In genomic region chr17:72970631-72971161, GRCm38 (mm10) we compare ENCODE assay signal across 15 mouse cellular contexts. TPM values are rescaled to one million over a fixed set of nuclear protein-coding genes. Genes with fewer than 3 reads are reported as not detected.
DNase-seq lines count a peak whose midpoint lies in the region; ATAC-seq and TF ChIP-seq lines count a peak whose summit lies in the region.
"Had no signal": no experiment of that assay in that cellular context is flagged by ENCODE, and none has a peak within 500 bp of the region (broad histone marks: within the 10 kb centered on the region; RNA-seq: fewer than 3 reads in every experiment).

No protein-coding gene starts in this region.

- TF ChIP-seq CTCF in left cerebral cortex, adult 2 months (IDR thresholded peaks at IDR 0.05), result no peak

- WGBS in embryonic facial prominence, embryonic 15.5 days, result 61% methylated on average over 7 of the region's 7 CpGs
- WGBS in embryonic facial prominence, embryonic 10.5 days, result 87% methylated on average over 7 of the region's 7 CpGs
- WGBS in hindbrain, embryonic 12.5 days, result 81% methylated on average over 7 of the region's 7 CpGs

- 0 out of 2 replicates have a peak overlapping the region, but pooled peaks have one; percentile 34 for H3K27ac ChIP-seq in embryonic facial prominence, embryonic 15.5 days (replicated peaks)
- no peak overlapping the region for H3K27ac ChIP-seq in embryonic facial prominence, embryonic 10.5 days (replicated peaks)
- H3K27ac ChIP-seq in left cerebral cortex, adult 2 months, result no peak overlapping the region
- no peak overlapping the region for H3K27ac ChIP-seq in hindbrain, embryonic 12.5 days
- H3K27ac ChIP-seq: embryonic facial prominence, embryonic 13.5 days; heart, embryonic 10.5 days; stomach, embryonic 15.5 days had no signal

- no peak overlapping the region for H3K4me2 ChIP-seq in embryonic facial prominence, embryonic 15.5 days (replicated peaks)
- H3K4me2 ChIP-seq in hindbrain, embryonic 12.5 days (replicated peaks), result no peak overlapping the region
- H3K4me2 ChIP-seq: embryonic facial prominence, embryonic 13.5 days; stomach, embryonic 15.5 days had no signal

- DNase-seq in embryonic facial prominence, embryonic 10.5 days (ENCODE audit: low spot score), result no peak
- DNase-seq in frontal cortex, postnatal 36 days (ENCODE audit: low spot score in 2 of 2), result peak; percentile 70 to 73
- peak; percentile 59 to 75 for DNase-seq in left cerebral cortex, adult 2 months (ENCODE audit: extremely low spot score in 1 of 2, low spot score in 2 of 2)
- peak; percentile 76 for DNase-seq in right cerebral cortex, postnatal 25 days
- no peak for DNase-seq in urinary bladder, postnatal 14 days (ENCODE audit: low spot score)
- no peak for DNase-seq in MN1 (ENCODE audit: low spot score)
- DNase-seq: cerebellum, adult 9-11 months; kidney, adult 2 months; liver, postnatal 0 days had no signal

- H3K9ac ChIP-seq in embryonic facial prominence, embryonic 15.5 days, result no peak overlapping the region
- no peak overlapping the region for H3K9ac ChIP-seq in hindbrain, embryonic 12.5 days
- H3K9ac ChIP-seq: embryonic facial prominence, embryonic 13.5 days; liver, postnatal 0 days; stomach, embryonic 15.5 days had no signal

- no peaks in the 10 kb centered on the region for H3K36me3 ChIP-seq in embryonic facial prominence, embryonic 15.5 days
- H3K36me3 ChIP-seq in embryonic facial prominence, embryonic 10.5 days (replicated peaks), result no peaks in the 10 kb centered on the region
- H3K36me3 ChIP-seq in hindbrain, embryonic 12.5 days, result no peaks in the 10 kb centered on the region
- H3K36me3 ChIP-seq: embryonic facial prominence, embryonic 13.5 days; heart, embryonic 10.5 days; stomach, embryonic 15.5 days had no signal

- H3K9me3 ChIP-seq in embryonic facial prominence, embryonic 15.5 days (replicated peaks), result no peaks in the 10 kb centered on the region
- H3K9me3 ChIP-seq in embryonic facial prominence, embryonic 10.5 days, result no peaks in the 10 kb centered on the region
- no peaks in the 10 kb centered on the region for H3K9me3 ChIP-seq in hindbrain, embryonic 12.5 days (replicated peaks)
- H3K9me3 ChIP-seq: embryonic facial prominence, embryonic 13.5 days; heart, embryonic 10.5 days; stomach, embryonic 15.5 days had no signal

- ATAC-seq in embryonic facial prominence, embryonic 15.5 days (ENCODE audit: insufficient number of reproducible peaks, low FRiP score, low TSS enrichment, low read depth), result peak; percentile 69
- no peak for ATAC-seq in hindbrain, embryonic 12.5 days (ENCODE audit: low FRiP score)
- ATAC-seq: activated CD4-positive, CD25-positive, alpha-beta regulatory T cell, adult 4 months; liver, postnatal 0 days had no signal

- H3K27me3 ChIP-seq in embryonic facial prominence, embryonic 15.5 days, result no peaks in the 10 kb centered on the region
- no peaks in the 10 kb centered on the region for H3K27me3 ChIP-seq in embryonic facial prominence, embryonic 10.5 days (replicated peaks; ENCODE audit: low read depth, poor library complexity, severe bottlenecking)
- no peaks in the 10 kb centered on the region for H3K27me3 ChIP-seq in hindbrain, embryonic 12.5 days
- H3K27me3 ChIP-seq: embryonic facial prominence, embryonic 13.5 days; stomach, embryonic 15.5 days had no signal

- peaks cover 22% of the 10 kb centered on the region for H3K4me1 ChIP-seq in embryonic facial prominence, embryonic 15.5 days
- peaks cover 22% of the 10 kb centered on the region for H3K4me1 ChIP-seq in embryonic facial prominence, embryonic 10.5 days
- 0 out of 2 replicates have a peak, but pooled peaks cover 5% of the 10 kb centered on the region for H3K4me1 ChIP-seq in hindbrain, embryonic 12.5 days

- intact Hi-C loops in left cerebral cortex, adult 2 months (cut with DNase I), result loop anchor here (1.0 to 5.0 kb wide), 6 partner anchors 46 to 742 kb away; partner anchors contain the start of gene Galnt14

- no peak overlapping the region for H3K4me3 ChIP-seq in embryonic facial prominence, embryonic 15.5 days (replicated peaks)
- no peak overlapping the region for H3K4me3 ChIP-seq in embryonic facial prominence, embryonic 10.5 days
- H3K4me3 ChIP-seq in left cerebral cortex, adult 2 months, result no peak overlapping the region
- H3K4me3 ChIP-seq in hindbrain, embryonic 12.5 days, result no peak overlapping the region
- H3K4me3 ChIP-seq: embryonic facial prominence, embryonic 13.5 days; heart, embryonic 10.5 days; stomach, embryonic 15.5 days had no signal

RNA-seq across cellular contexts. Expression of gene Lbh, which starts 52.6 kb away (rescaled TPM):
- polyA plus RNA-seq in embryonic facial prominence, embryonic 15.5 days (2015; fragmentation: Nextera tagmentation; extraction: Ambion mirVana), result 3.3 and 3.5 TPM in 2 replicates
- polyA plus RNA-seq in embryonic facial prominence, embryonic 10.5 days (2016; fragmentation: Nextera tagmentation; extraction: Ambion mirVana), result 2.1 and 2.2 TPM in 2 replicates
- total RNA-seq in left cerebral cortex, adult 2 months (2021), result 10 to 100 TPM; 37.5 to 37.8 TPM
- polyA plus RNA-seq in hindbrain, embryonic 12.5 days (2016; fragmentation: Nextera tagmentation; extraction: Ambion mirVana), result 4.3 and 4.4 TPM in 2 replicates

Comparison
In these comparisons a context has a peak if more than half of its experiments do, and no peak if none do; other contexts are left out.
1. DNase-seq: peak in frontal cortex, postnatal 36 days (2 of 2), left cerebral cortex, adult 2 months (2 of 2) and right cerebral cortex, postnatal 25 days (single experiment); none in embryonic facial prominence, embryonic 10.5 days (single experiment), urinary bladder, postnatal 14 days (single experiment) and MN1 (single experiment).